Mouse (Mus musculus): Measurements from ENCODE around the gene Nkain4. TPM values are rescaled to one million over a fixed set of nuclear protein-coding genes. Genes with fewer than 3 reads are reported as not detected.

Gene Nkain4
- polyA plus RNA-seq, 1 experiment from 2014 or later, result 7.3 TPM

DNA sequence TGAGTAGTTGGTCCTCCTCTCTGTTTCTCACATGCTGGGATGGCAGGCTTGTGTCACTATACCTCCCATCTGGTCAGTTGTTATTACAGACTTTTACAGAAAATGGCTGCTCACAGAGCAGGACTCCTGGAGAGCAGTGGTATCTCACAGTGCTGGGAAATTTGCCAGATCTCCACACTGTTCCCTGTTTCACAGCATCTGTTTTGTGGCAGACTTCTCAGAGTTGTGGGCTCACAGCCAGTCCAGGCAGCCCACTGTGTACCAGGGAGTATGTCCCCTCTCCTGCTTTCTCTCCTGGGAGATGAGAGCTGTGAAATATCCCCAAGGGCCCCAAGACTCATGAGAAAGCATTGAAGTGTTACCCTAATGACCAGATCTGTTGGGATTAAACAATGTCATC lies 12.6 kb downstream of the Nkain4 start:
- no peak for ATAC-seq (ENCODE audit: insufficient number of reproducible peaks, insufficient read depth, low FRiP score, low TSS enrichment, low read depth)
- Histone ChIP-seq H3K9me3 (no peaks in the 10 kb centered on the region), H3K4me3 (no peak overlapping the region), H3K4me2 (no peak overlapping the region), H3K36me3 (no peaks in the 10 kb centered on the region), H3K4me1 (no peaks in the 10 kb centered on the region; the same call in 1 of the 2 replicates), H3K27me3 (no peaks in the 10 kb centered on the region), H3K27ac (no peak overlapping the region), H3K9ac (no peak overlapping the region)

DNA sequence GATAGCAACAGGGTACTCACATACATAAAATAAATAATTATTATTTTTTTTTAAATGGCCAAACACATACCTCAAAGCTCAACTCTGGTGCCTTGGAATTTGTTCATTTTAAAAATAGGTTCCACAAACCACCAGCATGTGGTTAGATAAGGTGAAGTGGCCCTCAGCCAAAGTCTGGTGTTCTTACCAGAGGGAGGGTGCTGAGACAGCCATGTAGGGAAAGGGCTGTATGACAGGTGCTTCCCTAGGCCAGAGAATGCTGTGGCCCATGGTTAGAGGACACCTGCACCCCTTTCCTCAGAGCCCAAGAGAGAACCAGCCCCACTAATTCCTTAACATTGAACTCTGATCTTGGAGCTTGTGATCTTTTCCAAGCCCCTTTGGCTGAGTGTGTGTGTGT lies 14.3 kb downstream of the Nkain4 start:
- H3K27ac ChIP-seq, result no peak overlapping the region
- H3K4me2 ChIP-seq, result no peak overlapping the region

DNA sequence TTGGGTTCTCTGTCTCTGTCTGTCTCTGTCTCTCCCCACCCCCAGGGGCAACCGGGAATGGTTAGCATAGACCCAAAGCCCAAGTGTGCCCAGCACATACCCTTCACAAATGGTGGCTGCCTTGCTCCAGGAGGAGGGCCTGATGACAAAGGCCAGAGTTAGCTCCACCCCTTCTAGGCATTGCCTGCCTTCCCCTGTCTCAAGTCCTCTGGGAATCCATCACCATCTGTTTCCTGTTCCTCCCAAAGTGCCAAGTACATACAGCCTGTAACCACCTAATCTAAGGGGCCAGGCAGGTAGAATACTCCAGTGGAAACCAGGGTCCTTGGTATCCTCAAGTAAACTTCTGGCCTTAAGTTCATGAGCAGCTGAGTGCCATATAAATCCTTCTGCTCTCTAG lies 22.1 kb downstream of the Nkain4 start:
- no peaks in the 10 kb centered on the region for H3K27me3 ChIP-seq
- H3K9me3 ChIP-seq, result no peaks in the 10 kb centered on the region
- no peak for ATAC-seq (ENCODE audit: insufficient number of reproducible peaks, insufficient read depth, low FRiP score, low TSS enrichment, low read depth)
- H3K4me1 ChIP-seq, result no peaks in the 10 kb centered on the region
- no peak overlapping the region for H3K27ac ChIP-seq
- no peaks in the 10 kb centered on the region for H3K36me3 ChIP-seq
- H3K4me2 ChIP-seq, result no peak overlapping the region
- H3K9ac ChIP-seq, result no peak overlapping the region
- 76% methylated on average over 1 of the region's 1 CpGs for WGBS
- H3K4me3 ChIP-seq, result no peak overlapping the region

More for the DNA sequence above, 14.3 kb downstream of the Nkain4 start:
- no peak overlapping the region for H3K4me3 ChIP-seq
- H3K9me3 ChIP-seq, result no peaks in the 10 kb centered on the region
- H3K9ac ChIP-seq, result no peak overlapping the region
- no peaks in the 10 kb centered on the region for H3K36me3 ChIP-seq
- no peaks in the 10 kb centered on the region for H3K27me3 ChIP-seq
- no peaks in the 10 kb centered on the region; the same call in 1 of the 2 replicates for H3K4me1 ChIP-seq
- no peak for ATAC-seq (ENCODE audit: insufficient number of reproducible peaks, insufficient read depth, low FRiP score, low TSS enrichment, low read depth)

DNA sequence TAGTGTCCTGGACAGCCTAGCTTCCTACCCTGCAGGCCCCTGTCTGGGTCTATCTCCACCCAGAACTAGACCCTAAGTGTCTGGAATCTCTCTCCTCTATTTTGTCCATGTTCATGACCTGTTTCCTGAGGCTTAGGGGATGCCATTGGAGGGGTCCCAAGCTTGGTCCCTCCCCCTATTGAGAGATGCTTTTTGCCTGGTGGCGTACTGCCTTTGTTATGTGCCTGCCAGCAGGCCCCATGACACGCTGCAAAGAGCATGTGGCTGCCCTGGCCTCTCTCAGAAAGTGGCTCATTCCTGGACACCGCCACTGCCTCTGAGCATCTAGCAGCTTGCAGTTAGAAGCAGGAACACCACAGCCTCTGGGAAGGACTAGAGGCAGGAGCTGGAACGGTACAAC lies 25.8 kb downstream of the Nkain4 start, which contains the start of gene Birc7:
Birc7 (plus strand) TSS at position 301 of the 400 bp plus-strand sequence.
- no peaks in the 10 kb centered on the region for H3K27me3 ChIP-seq

DNA sequence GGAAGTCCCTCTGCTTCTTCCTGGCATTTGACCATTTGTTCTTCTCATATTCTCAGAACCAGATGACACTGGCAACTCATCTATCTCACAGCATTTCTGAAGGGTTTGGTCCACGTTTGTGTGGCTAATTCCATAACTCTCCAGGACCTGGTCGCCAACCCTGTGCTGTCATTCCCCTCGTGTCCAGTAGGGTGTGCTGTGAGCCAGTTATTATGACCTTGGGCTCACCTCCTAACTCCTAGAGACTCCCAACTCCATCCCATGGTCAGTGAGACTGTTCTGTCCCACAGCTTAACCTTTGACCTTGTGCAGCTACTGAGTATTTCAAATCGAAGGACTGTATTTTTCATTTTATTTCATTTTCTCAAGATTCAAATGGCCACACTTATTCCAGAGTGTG lies 29.3 kb downstream of the Nkain4 start:
- H3K4me1 ChIP-seq, result no peaks in the 10 kb centered on the region
- no peak overlapping the region for H3K4me2 ChIP-seq
- no peak overlapping the region for H3K4me3 ChIP-seq
- H3K9ac ChIP-seq, result no peak overlapping the region
- no peaks in the 10 kb centered on the region for H3K27me3 ChIP-seq
- WGBS, result 3% methylated on average over 4 of the region's 4 CpGs
- ATAC-seq (ENCODE audit: insufficient number of reproducible peaks, insufficient read depth, low FRiP score, low TSS enrichment, low read depth), result no peak
- H3K36me3 ChIP-seq, result no peaks in the 10 kb centered on the region
- no peaks in the 10 kb centered on the region for H3K9me3 ChIP-seq
- H3K27ac ChIP-seq, result no peak overlapping the region

More for the DNA sequence above, 25.8 kb downstream of the Nkain4 start, which contains the start of gene Birc7:
- Histone ChIP-seq H3K4me1 (no peaks in the 10 kb centered on the region), H3K9ac (no peak within 1 kb of the TSS), H3K4me2 (no peak within 1 kb of the TSS), H3K27ac (no peak within 1 kb of the TSS), H3K4me3 (no peak within 1 kb of the TSS), H3K36me3 (no peaks in the 10 kb centered on the region), H3K9me3 (no peaks in the 10 kb centered on the region)
- WGBS, result 58% methylated on average over 4 of the region's 4 CpGs
- ATAC-seq (ENCODE audit: insufficient number of reproducible peaks, insufficient read depth, low FRiP score, low TSS enrichment, low read depth), result no peak

DNA sequence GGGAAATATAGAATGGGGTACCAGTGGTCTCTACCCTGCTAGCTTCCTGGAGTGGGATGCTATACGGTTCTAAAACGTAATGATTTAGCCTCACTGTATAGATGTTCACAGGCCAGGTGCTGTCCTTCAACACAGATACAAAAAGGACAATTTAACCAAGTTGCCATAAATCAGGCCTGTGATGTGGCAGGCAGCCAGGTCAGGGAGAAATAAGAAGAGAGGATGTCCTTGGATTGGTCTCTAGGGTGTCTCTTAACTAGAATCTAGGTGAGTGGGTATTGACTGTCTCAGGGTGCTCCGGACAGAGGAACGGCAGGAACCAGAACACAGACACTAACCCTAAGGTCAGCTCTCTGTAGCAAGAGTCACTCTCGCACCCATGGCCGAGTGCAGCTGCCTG lies 31.8 kb downstream of the Nkain4 start:
- Histone ChIP-seq H3K36me3 (peaks cover 9% of the 10 kb centered on the region), H3K4me1 (peaks cover 15% of the 10 kb centered on the region), H3K4me3 (no peak overlapping the region), H3K9ac (peak overlapping the region; percentile 38; the same call in 1 of the 2 replicates), H3K4me2 (no peak overlapping the region), H3K27me3 (no peaks in the 10 kb centered on the region), H3K27ac (no peak overlapping the region), H3K9me3 (no peaks in the 10 kb centered on the region)
- ATAC-seq (ENCODE audit: insufficient number of reproducible peaks, insufficient read depth, low FRiP score, low TSS enrichment, low read depth), result no peak
- WGBS, result 89% methylated on average over 6 of the region's 6 CpGs

DNA sequence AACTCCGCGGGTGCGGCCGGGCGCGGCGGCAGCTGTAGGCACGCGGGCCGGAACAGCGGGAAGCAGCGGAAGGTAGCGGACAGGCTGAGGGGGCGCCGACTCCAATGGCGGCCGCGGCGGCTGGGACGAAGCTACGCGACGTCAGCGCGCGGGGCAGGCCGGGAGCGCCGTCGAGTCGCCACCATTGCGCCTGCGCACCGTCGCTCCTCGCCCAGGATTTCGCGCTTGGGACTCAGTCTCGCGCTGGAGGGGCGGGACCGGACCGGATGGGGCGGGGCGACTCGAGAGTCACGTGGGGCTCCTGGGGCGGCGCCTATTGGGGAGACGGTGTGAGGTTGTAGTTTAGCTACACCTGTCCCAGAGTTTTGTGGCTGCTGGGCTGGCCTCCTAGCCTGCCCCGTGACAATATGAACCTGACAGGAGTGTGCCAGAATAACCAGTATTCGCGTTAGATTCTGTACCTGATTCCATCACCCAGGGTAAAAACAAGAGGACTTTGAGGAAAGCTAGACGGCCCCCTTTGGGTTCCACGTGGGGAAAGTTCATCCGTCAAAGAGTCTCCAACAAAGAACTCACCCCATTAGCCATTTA lies 33.6 kb downstream of the Nkain4 start, which contains the start of gene Ythdf1:
Ythdf1 (minus strand) TSS at position 140 of the 591 bp plus-strand sequence.
- Histone ChIP-seq H3K4me2 (peak within 1 kb of the TSS; percentile 86), H3K27me3 (no peaks in the 10 kb centered on the region), H3K4me3 (peak within 1 kb of the TSS; percentile 99), H3K4me1 (peaks cover 24% of the 10 kb centered on the region), H3K36me3 (peaks cover 26% of the 10 kb centered on the region), H3K27ac (peak within 1 kb of the TSS; percentile 77), H3K9me3 (no peaks in the 10 kb centered on the region), H3K9ac (peak within 1 kb of the TSS; percentile 99)
- ATAC-seq (ENCODE audit: insufficient number of reproducible peaks, insufficient read depth, low FRiP score, low TSS enrichment, low read depth), result peak; percentile 95
- under 1% methylated on average over 55 of the region's 56 CpGs for WGBS

DNA sequence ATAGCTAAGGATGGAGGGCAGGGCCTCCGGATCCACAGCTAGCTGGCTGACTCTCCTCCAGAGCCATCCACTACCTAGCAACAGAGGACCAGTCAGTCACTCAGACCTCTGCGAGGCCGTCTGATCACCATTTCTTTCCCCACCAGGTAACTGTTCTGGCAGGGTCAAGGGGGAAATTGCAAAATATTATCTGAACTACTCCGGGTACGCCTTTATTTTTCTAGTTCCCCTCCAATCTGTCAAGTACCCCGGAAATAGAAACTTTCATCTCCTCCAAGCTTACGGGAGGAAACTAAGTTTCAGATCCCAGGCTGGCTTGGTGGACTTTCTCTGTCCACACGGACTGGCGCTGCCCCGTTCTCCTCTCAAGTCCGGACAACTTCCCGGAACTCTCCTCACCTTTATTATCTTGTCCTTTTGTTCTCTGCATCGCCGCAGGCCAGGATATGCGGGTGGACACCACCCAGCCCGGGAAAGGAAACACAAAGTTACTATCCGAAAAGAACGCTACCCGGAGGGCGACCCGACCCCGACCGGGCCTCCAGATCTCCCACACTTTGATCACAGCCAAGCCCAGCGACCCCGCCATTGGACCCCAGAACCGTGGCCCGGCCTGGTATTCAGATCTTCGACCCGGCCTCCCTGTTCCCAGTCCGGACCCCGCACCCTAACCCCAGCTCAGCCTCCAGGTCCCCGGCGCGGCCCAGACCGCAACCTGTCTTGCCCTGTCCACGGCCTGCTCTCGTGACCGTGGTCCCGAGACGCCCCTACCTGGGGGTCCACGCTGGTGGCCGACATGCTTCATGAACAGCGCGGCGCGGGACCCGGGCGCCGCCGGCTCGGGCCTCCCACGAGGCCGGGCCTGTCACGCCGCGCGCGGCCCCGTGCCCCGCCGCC lies 34.3 kb downstream of the Nkain4 start:
- under 1% methylated on average over 61 of the region's 61 CpGs for WGBS
- peak; percentile 70 for ATAC-seq (ENCODE audit: insufficient number of reproducible peaks, insufficient read depth, low FRiP score, low TSS enrichment, low read depth)
- Histone ChIP-seq H3K9ac (peak overlapping the region; percentile 99), H3K27me3 (no peaks in the 10 kb centered on the region), H3K4me2 (peak overlapping the region; percentile 86), H3K36me3 (peaks cover 32% of the 10 kb centered on the region), H3K4me3 (peak overlapping the region; percentile 99), H3K9me3 (no peaks in the 10 kb centered on the region), H3K4me1 (peaks cover 30% of the 10 kb centered on the region), H3K27ac (peak overlapping the region; percentile 77)

DNA sequence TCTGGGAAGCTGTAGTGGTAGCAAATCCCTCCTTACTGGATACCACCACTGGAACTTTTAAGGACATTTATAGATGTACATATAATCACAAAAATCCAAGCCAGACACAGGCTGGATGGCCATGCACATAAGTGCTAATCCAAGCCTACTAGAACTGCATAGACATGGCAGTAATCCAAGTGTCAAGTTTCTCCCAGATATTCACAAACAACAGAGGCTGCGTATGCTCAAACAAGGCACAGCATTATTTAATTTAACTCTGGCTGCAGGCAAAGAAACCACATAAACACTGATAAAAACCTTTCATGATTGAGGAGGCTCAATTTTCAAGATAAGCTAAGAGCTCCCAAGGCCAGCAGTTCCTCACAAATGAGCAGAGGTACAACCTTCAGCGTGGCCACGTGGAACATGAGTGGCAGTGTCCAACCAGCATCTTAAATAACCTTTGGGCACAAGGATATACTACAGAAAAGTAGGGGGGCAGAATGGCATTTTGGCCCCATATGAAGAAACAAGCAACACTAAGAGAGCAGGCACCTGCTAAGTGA lies 38.5 kb downstream of the Nkain4 start:
- 53% methylated on average over 3 of the region's 3 CpGs for WGBS
- no peaks in the 10 kb centered on the region for H3K9me3 ChIP-seq
- H3K27me3 ChIP-seq, result no peaks in the 10 kb centered on the region
- peaks cover 72% of the 10 kb centered on the region for H3K36me3 ChIP-seq
- no peak for ATAC-seq (ENCODE audit: insufficient number of reproducible peaks, insufficient read depth, low FRiP score, low TSS enrichment, low read depth)
- no peak overlapping the region; the same call in 1 of the 2 replicates for H3K9ac ChIP-seq
- H3K4me3 ChIP-seq, result no peak overlapping the region
- H3K4me2 ChIP-seq, result no peak overlapping the region
- peak overlapping the region; percentile 36; the same call in 1 of the 2 replicates for H3K27ac ChIP-seq
- peaks cover 30% of the 10 kb centered on the region for H3K4me1 ChIP-seq

DNA sequence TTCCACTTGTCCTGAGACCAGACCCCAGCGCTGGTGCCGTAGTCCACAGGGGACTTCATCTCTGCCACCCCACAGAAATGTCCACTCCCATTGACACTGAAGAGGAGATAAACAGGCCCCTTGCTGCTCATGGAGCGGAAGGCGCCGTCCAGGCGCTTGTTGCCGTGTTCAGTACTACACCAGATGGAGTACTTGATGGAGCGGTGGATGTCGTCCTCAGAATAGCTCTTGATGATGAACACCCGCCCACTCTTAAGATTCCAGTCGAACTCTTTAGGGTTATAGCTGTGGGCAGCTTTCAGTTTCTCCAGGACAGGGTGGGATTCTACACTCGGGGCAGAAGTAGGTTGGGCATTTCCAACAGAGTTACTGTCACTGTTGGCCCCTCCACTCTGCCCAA lies 43.6 kb downstream of the Nkain4 start:
- H3K4me1 ChIP-seq, result peaks cover 7% of the 10 kb centered on the region
- no peaks in the 10 kb centered on the region for H3K27me3 ChIP-seq
- no peak for ATAC-seq (ENCODE audit: insufficient number of reproducible peaks, insufficient read depth, low FRiP score, low TSS enrichment, low read depth)
- H3K9me3 ChIP-seq, result no peaks in the 10 kb centered on the region
- no peak overlapping the region for H3K9ac ChIP-seq
- no peak overlapping the region for H3K4me2 ChIP-seq
- peaks cover 85% of the 10 kb centered on the region for H3K36me3 ChIP-seq
- no peak overlapping the region for H3K27ac ChIP-seq
- H3K4me3 ChIP-seq, result no peak overlapping the region
- WGBS, result 93% methylated on average over 12 of the region's 12 CpGs

DNA sequence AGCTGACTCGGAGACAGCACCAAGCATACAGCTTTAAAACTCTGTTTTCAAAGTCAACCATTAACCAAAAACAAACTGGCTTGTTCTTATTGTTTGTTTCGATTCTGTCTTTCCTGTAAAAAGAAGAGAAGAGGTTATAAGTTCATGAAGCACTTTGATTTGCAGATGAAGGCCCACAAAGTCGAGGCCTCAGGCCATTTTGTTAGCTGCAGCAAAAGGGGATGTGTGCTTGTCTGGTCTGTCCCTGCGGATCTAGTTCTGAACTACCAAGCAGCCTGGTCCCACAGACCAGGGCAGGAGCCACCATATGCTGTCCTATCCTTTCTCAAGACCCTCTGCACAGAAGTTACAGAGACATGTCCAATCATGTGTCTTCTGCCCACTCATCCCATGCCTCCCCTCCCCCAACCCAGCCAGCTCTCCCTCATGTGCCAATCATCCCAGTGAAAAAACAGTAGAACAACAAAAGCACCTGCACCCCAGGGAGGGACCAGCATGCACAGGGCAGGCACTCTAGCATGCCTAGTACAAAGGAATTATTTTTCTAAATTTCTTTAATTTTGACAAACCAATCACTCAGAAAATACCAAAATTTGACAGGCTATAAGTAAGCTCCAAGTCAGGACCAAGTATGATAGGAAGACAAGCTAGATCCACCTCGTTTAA lies 48.8 kb downstream of the Nkain4 start:
- H3K4me1 ChIP-seq, result no peaks in the 10 kb centered on the region
- H3K4me3 ChIP-seq, result no peak overlapping the region
- no peak overlapping the region for H3K27ac ChIP-seq
- H3K36me3 ChIP-seq, result peaks cover 62% of the 10 kb centered on the region
- no peak overlapping the region for H3K4me2 ChIP-seq
- H3K9me3 ChIP-seq, result no peaks in the 10 kb centered on the region
- no peak for ATAC-seq (ENCODE audit: insufficient number of reproducible peaks, insufficient read depth, low FRiP score, low TSS enrichment, low read depth)
- H3K9ac ChIP-seq, result no peak overlapping the region
- 67% methylated on average over 5 of the region's 5 CpGs for WGBS
- H3K27me3 ChIP-seq, result no peaks in the 10 kb centered on the region

All from embryonic facial prominence, embryonic 13.5 days (tissue).